Mouse (Mus musculus) monocyte, adult 2 months (primary cell): ENCODE results near the gene Apoa1.

Experiments
- DNase-seq, 2 experiments: peaks; one replicate each; pipeline ENCODE4 v3.0.0; 2022; ENCODE audit warnings: low spot score in 2 of 2, low read depth in 1 of 2

The Apoa1 gene

GRCm38 (mm10) chr9:46215338-46216322 is 12.8 kb upstream of the Apoa1 start:
- DNase-seq, result no peak

GRCm38 (mm10) chr9:46216744-46217470 is 11.5 kb upstream of the Apoa1 start:
- DNase-seq, result no peak

GRCm38 (mm10) chr9:46218176-46218575 is 10.2 kb upstream of the Apoa1 start:
- no peak for DNase-seq

- DNase-seq, result no peak
These were observed 5.3 kb upstream of the Apoa1 start for GRCm38 (mm10) chr9:46223090-46223489.

- DNase-seq, result no peak
These were observed 4.3 kb upstream of the Apoa1 start for GRCm38 (mm10) chr9:46224101-46224500.

- no peak for DNase-seq
These were observed 3.3 kb upstream of the Apoa1 start for GRCm38 (mm10) chr9:46224945-46225660.

GRCm38 (mm10) chr9:46227064-46227614 is 1.2 kb upstream of the Apoa1 start:
- DNase-seq, result no peak

GRCm38 (mm10) chr9:46229573-46230449 is 1.4 kb downstream of the Apoa1 start:
- DNase-seq, result peak; percentile 7 to 17

GRCm38 (mm10) chr9:46230450-46230975 is 2.1 kb downstream of the Apoa1 start:
- no peak for DNase-seq

- DNase-seq, result no peak
These were observed 6.8 kb downstream of the Apoa1 start for GRCm38 (mm10) chr9:46235196-46235595.

- DNase-seq, result no peak
These were observed 7.0 kb downstream of the Apoa1 start, which contains the start of gene Apoc3 for GRCm38 (mm10) chr9:46235596-46235648. Gene Apoc3 (minus strand): TSS chr9:46235636.

GRCm38 (mm10) chr9:46235649-46236048 is 7.3 kb downstream of the Apoa1 start:
- no peak for DNase-seq

GRCm38 (mm10) chr9:46238850-46239249 is 10.5 kb downstream of the Apoa1 start:
- no peak for DNase-seq

GRCm38 (mm10) chr9:46240526-46241153 is 12.3 kb downstream of the Apoa1 start, which contains the start of gene Apoa4:
Gene Apoa4 (plus strand): TSS chr9:46240696.
- DNase-seq, result no peak

GRCm38 (mm10) chr9:46241818-46242217 is 13.4 kb downstream of the Apoa1 start:
- no peak for DNase-seq

GRCm38 (mm10) chr9:46243122-46243521 is 14.7 kb downstream of the Apoa1 start:
- no peak for DNase-seq

- DNase-seq, result no peak
These were observed 15.2 kb downstream of the Apoa1 start for GRCm38 (mm10) chr9:46243584-46243983.

GRCm38 (mm10) chr9:46246752-46247324 is 18.5 kb downstream of the Apoa1 start:
- no peak for DNase-seq

- DNase-seq, result no peak
These were observed 27.8 kb downstream of the Apoa1 start for GRCm38 (mm10) chr9:46256177-46256576.
